Mouse (Mus musculus) limb, embryonic 14.5 days (tissue): ENCODE measurements around the gene Olfr325. TPM values are rescaled to one million over a fixed set of nuclear protein-coding genes. Genes with fewer than 3 reads are reported as not detected.
"Not testable (repeated sequence)": the region's sequence is repeated elsewhere in the genome, so short reads cannot be mapped to it uniquely, and the experiment has no call there.

Source experiments
- ATAC-seq: fragments of 200-750 bp; cut with Nextera tagmentation; 2 replicates; pipeline ENCODE4 v1.8.0; 2017; ENCODE audit warnings: low read depth, moderate number of reproducible peaks, moderate TSS enrichment; ENCODE audit not compliant: low FRiP score
- DNase-seq: peaks from one replicate; pipeline ENCODE4 v3.0.0-alpha.2; 2015; ENCODE audit warnings: low spot score
- H3K27ac ChIP-seq: fragments of 300-500 bp; sonication (generic); replicated peaks from 2 replicates; pipeline ENCODE4 v1.5.1; 2014; ENCODE audit warnings: low read depth, mild to moderate bottlenecking, low read length, moderate library complexity, mixed read lengths
- H3K27me3 ChIP-seq: fragments of 300-500 bp; sonication (generic); 2 replicates; pipeline ENCODE4 v1.6.1; 2014; ENCODE audit warnings: low read length, mixed read lengths; ENCODE audit not compliant: control insufficient read depth, insufficient read depth
- H3K36me3 ChIP-seq: fragments of 300-500 bp; sonication (generic); 2 replicates; pipeline ENCODE4 v1.6.1; 2014; ENCODE audit warnings: mild to moderate bottlenecking, low read length, moderate library complexity, mixed read lengths; ENCODE audit not compliant: control insufficient read depth, insufficient read depth
- H3K4me1 ChIP-seq: fragments of 300-500 bp; sonication (generic); 2 replicates; pipeline ENCODE4 v1.6.1; 2014; ENCODE audit warnings: antibody characterized with exemption, low read length, mixed read lengths; ENCODE audit not compliant: control insufficient read depth, insufficient read depth
- H3K4me2 ChIP-seq: fragments of 300-500 bp; sonication (generic); replicated peaks from 2 replicates; pipeline ENCODE4 v1.6.1; 2014; ENCODE audit warnings: low read depth, mild to moderate bottlenecking, low read length, moderate library complexity; ENCODE audit not compliant: severe bottlenecking
- H3K4me3 ChIP-seq: fragments of 300-500 bp; sonication (generic); replicated peaks from 2 replicates; pipeline ENCODE4 v1.5.1; 2014; ENCODE audit warnings: low read length
- H3K9ac ChIP-seq: fragments of 300-500 bp; sonication (generic); 2 replicates; pipeline ENCODE4 v1.6.1; 2014; ENCODE audit warnings: mild to moderate bottlenecking, low read depth, low read length, moderate library complexity; ENCODE audit not compliant: severe bottlenecking
- H3K9me3 ChIP-seq: fragments of 300-500 bp; sonication (generic); 2 replicates; pipeline ENCODE4 v1.6.1; 2016; ENCODE audit warnings: low read length; ENCODE audit not compliant: control insufficient read depth
- POLR2A ChIP-seq: fragments of 200-500 bp; IDR thresholded peaks from 2 replicates; pipeline ENCODE4 v1.8.0; 2012; ENCODE audit warnings: inconsistent platforms, mild to moderate bottlenecking, moderate library complexity, borderline replicate concordance; ENCODE audit not compliant: insufficient read depth, insufficient read length; ENCODE audit errors: extremely low read depth
- WGBS: fragments of 180-500 bp; shearing (Covaris S2); extraction: QIAGEN DNeasy Blood & Tissue Kit; methylation state at CpG from one replicate; pipeline ENCODE4 v1.1.7; 2014; 5-methylcytosine and 5-hydroxymethylcytosine counted together
- polyA plus RNA-seq, 2 experiments: library from polyadenylated mRNA; depleted of rRNA in 1 of 2; stranded (reverse) in 1 of 2; unstranded in 1 of 2; fragments of >200 nt; fragmentation: Nextera tagmentation in 1 of 2; extraction: Ambion mirVana in 1 of 2; gene quantifications; 2 replicates each; pipeline versions ENCODE4 v1.2.1 to v1.2.3; 2012 to 2014

Olfr325 gene
- polyA plus RNA-seq (2012; rRNA removed) (not detected in 2 replicates), polyA plus RNA-seq (2014; fragmentation: Nextera tagmentation; extraction: Ambion mirVana) (not detected in 2 replicates)

GRCm38 (mm10) chr11:58577430-58577829 is at the start of gene Olfr325:
Olfr325 (plus strand) TSS chr11:58577730.
- 88% methylated on average over 1 of the region's 1 CpGs for WGBS
- DNase-seq, result no peak
- no peak for ATAC-seq
- no peak within 1 kb of the TSS for H3K4me2 ChIP-seq
- H3K4me1 ChIP-seq, result no peaks in the 10 kb centered on the region
- no peak for TF ChIP-seq POLR2A
- no peaks in the 10 kb centered on the region for H3K27me3 ChIP-seq
- H3K9ac ChIP-seq, result no peak within 1 kb of the TSS
- H3K36me3 ChIP-seq, result no peaks in the 10 kb centered on the region
- H3K4me3 ChIP-seq, result no peak within 1 kb of the TSS
- no peak within 1 kb of the TSS for H3K27ac ChIP-seq
- no peaks in the 10 kb centered on the region for H3K9me3 ChIP-seq

GRCm38 (mm10) chr11:58534736-58535135 is 42.8 kb upstream of the Olfr325 start, which contains the start of gene Olfr330:
Olfr330 (minus strand) TSS chr11:58534836.
- not testable (repeated sequence) for H3K4me3 ChIP-seq, H3K36me3 ChIP-seq, DNase-seq, H3K4me2 ChIP-seq, H3K9ac ChIP-seq, H3K27ac ChIP-seq, H3K27me3 ChIP-seq, H3K9me3 ChIP-seq, H3K4me1 ChIP-seq, ATAC-seq

GRCm38 (mm10) chr11:58546322-58546721 is 31.2 kb upstream of the Olfr325 start, which contains the start of gene Olfr329-ps:
Olfr329-ps (minus strand) TSS chr11:58546422.
- Histone ChIP-seq H3K4me2 (no peak within 1 kb of the TSS), H3K27me3 (no peaks in the 10 kb centered on the region), H3K9me3 (no peaks in the 10 kb centered on the region), H3K4me3 (no peak within 1 kb of the TSS), H3K36me3 (no peaks in the 10 kb centered on the region), H3K9ac (no peak within 1 kb of the TSS), H3K4me1 (no peaks in the 10 kb centered on the region), H3K27ac (no peak within 1 kb of the TSS)
- DNase-seq (peak; percentile 11), ATAC-seq (no peak)
- TF ChIP-seq POLR2A, result no peak
- WGBS, result 81% methylated on average over 5 of the region's 5 CpGs

GRCm38 (mm10) chr11:58555536-58555935 is 22.0 kb upstream of the Olfr325 start, which contains the start of gene Olfr328:
Olfr328 (minus strand) TSS chr11:58555636.
- no peak within 1 kb of the TSS for H3K4me2 ChIP-seq
- no peak within 1 kb of the TSS for H3K9ac ChIP-seq
- no peak within 1 kb of the TSS for H3K27ac ChIP-seq
- no peaks in the 10 kb centered on the region for H3K4me1 ChIP-seq
- H3K27me3 ChIP-seq, result no peaks in the 10 kb centered on the region
- no peaks in the 10 kb centered on the region for H3K9me3 ChIP-seq
- no peak within 1 kb of the TSS for H3K4me3 ChIP-seq
- TF ChIP-seq POLR2A, result no peak
- ATAC-seq (no peak), DNase-seq (no peak)
- 73% methylated on average over 1 of the region's 1 CpGs for WGBS
- H3K36me3 ChIP-seq, result no peaks in the 10 kb centered on the region

GRCm38 (mm10) chr11:58570405-58570804 is 7.1 kb upstream of the Olfr325 start, which contains the start of gene Olfr224:
Olfr224 (minus strand) TSS chr11:58570553.
- DNase-seq (peak; percentile 49), ATAC-seq (no peak)
- Histone ChIP-seq H3K36me3 (no peaks in the 10 kb centered on the region), H3K27me3 (no peaks in the 10 kb centered on the region), H3K9ac (no peak within 1 kb of the TSS), H3K4me3 (no peak within 1 kb of the TSS), H3K4me2 (no peak within 1 kb of the TSS), H3K4me1 (no peaks in the 10 kb centered on the region), H3K9me3 (no peaks in the 10 kb centered on the region), H3K27ac (no peak within 1 kb of the TSS)
- TF ChIP-seq POLR2A, result no peak
- WGBS, result 72% methylated on average over 5 of the region's 5 CpGs

- Histone ChIP-seq H3K4me1 (no peaks in the 10 kb centered on the region), H3K27me3 (no peaks in the 10 kb centered on the region), H3K9ac (no peak overlapping the region), H3K4me3 (no peak overlapping the region), H3K36me3 (no peaks in the 10 kb centered on the region), H3K4me2 (no peak overlapping the region), H3K9me3 (no peaks in the 10 kb centered on the region), H3K27ac (no peak overlapping the region)
- DNase-seq (no peak), ATAC-seq (no peak)
- WGBS, result 71% methylated on average over 8 of the region's 8 CpGs
- no peak for TF ChIP-seq POLR2A
These were observed 1.1 kb downstream of the Olfr325 start for GRCm38 (mm10) chr11:58578636-58579035.
